Mouse (Mus musculus): ENCODE measurements around the gene Rnf224. TPM values are rescaled to one million over a fixed set of nuclear protein-coding genes. Genes with fewer than 3 reads are reported as not detected.

The Rnf224 gene
- polyA plus RNA-seq, 1 experiment, result not detected

DNA sequence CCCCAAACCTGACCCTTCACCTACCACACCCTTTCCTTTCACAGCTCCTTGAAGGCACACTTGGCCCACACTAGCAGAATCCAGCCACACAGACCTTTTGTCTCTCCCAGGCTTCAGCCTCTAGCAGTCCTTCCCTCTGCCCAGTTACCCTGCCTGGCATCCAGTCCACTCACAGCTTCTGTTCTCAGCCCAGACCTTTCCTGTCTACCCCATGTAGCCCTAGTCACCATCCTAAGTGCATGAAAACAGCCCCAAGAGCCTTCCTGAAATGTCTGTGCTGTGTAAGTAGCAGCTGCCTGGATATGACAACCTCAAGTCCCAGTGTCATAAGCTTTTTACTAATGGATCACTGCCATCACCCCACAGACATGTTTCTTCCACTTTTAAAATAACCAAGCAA, 38.6 kb downstream of the Rnf224 start:
- peak overlapping the region; percentile 47 for H3K27ac ChIP-seq (ENCODE audit: insufficient read depth, low read length)
- H3K36me3 ChIP-seq (ENCODE audit: control insufficient read depth, insufficient read depth, low read length), result peaks cover 24% of the 10 kb centered on the region
- no peak for DNase-seq (ENCODE audit: low read depth in 1 of 2, low spot score in 2 of 2)
- H3K27me3 ChIP-seq (ENCODE audit: control insufficient read depth, insufficient read depth, low read length), result no peaks in the 10 kb centered on the region
- no peak overlapping the region for H3K4me3 ChIP-seq (ENCODE audit: extremely low read depth, insufficient read depth, insufficient read length)
- H3K4me1 ChIP-seq (ENCODE audit: control insufficient read depth, insufficient read depth, insufficient read length), result peaks cover 21% of the 10 kb centered on the region; the same call in 1 of the 2 replicates
- TF ChIP-seq POLR2A (IDR thresholded peaks at IDR 0.05; ENCODE audit: low read depth, low read length) (no peak), CTCF (IDR thresholded peaks at IDR 0.05; ENCODE audit: extremely low read depth, insufficient read depth, insufficient read length, insufficient replicate concordance) (no peak)

DNA sequence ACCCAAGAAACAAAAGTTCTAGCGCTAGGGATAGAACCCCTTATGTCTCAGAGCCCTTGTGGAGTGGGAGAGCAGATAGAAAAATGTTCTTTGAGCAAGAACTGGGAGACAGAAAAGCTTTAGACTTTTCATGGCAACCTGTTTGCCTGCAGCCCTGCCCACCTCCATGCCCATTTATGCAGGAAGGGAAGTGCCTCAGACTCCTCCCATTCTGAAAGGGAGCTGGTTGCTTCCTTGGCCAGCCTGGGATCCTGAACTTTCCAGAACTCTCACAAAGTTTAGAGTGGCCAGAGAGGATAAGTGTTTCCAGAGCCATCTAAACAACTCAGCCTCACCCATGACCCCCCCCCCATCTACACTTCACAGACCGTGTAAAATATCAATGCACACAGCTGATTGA, 39.4 kb downstream of the Rnf224 start:
- WGBS, result 21% methylated on average over 2 of the region's 2 CpGs
- no peak for TF ChIP-seq CTCF (IDR thresholded peaks at IDR 0.05; ENCODE audit: extremely low read depth, insufficient read depth, insufficient read length, insufficient replicate concordance)
- no peak for TF ChIP-seq POLR2A (IDR thresholded peaks at IDR 0.05; ENCODE audit: low read depth, low read length)
- peaks cover 19% of the 10 kb centered on the region for H3K36me3 ChIP-seq (ENCODE audit: control insufficient read depth, insufficient read depth, low read length)

DNA sequence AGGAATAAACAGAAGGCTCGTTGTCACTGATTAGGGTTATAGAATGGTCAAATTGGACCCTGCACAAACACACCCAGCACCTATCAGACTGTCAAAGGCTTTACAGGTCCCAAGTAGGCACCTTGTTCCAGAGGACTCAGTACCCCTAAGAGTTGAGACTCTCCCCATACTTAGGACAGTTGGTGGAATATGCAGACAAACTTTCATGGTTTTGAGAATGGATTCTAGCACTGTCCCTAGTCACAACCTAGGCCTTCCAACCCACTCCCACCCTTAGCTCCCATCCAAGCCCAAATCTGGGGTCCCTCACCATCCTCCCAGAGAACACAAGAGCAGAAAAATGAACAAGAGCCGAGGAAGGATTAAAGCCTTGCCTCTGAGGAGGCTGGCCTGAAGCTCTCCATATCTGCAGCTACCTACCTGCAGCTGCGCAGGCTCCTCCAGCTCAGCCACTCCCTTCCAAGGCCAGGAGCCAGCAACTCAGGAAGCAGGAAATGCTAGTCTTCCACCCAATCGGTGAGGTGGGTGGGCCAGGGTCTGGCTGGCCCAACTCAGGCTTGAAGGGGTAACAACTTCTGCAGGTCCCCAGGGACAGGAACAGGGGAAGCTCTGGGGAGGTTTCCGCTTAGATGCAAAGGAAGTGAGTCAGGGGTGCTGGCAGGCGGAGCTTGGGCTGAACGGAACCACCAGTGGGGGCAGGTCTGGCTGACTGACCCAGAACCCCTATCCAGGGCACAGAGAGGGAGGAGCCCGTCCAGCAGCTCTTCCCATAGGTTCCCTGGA, 40.2 kb downstream of the Rnf224 start, which contains the start of gene Tor4a:
Tor4a (minus strand) TSS at position 715 of the 783 bp plus-strand sequence.
- 2% methylated on average over 8 of the region's 8 CpGs for WGBS
- H3K4me3 ChIP-seq (ENCODE audit: extremely low read depth, insufficient read depth, insufficient read length), result peak within 1 kb of the TSS; percentile 78
- peak; percentile 79 for TF ChIP-seq POLR2A (IDR thresholded peaks at IDR 0.05; ENCODE audit: low read depth, low read length)
- no peak for TF ChIP-seq CTCF (IDR thresholded peaks at IDR 0.05; ENCODE audit: extremely low read depth, insufficient read depth, insufficient read length, insufficient replicate concordance)
- no peaks in the 10 kb centered on the region for H3K27me3 ChIP-seq (ENCODE audit: control insufficient read depth, insufficient read depth, low read length)
- peaks cover 21% of the 10 kb centered on the region; the same call in 1 of the 2 replicates for H3K4me1 ChIP-seq (ENCODE audit: control insufficient read depth, insufficient read depth, insufficient read length)
- peak within 1 kb of the TSS; percentile 98 for H3K27ac ChIP-seq (ENCODE audit: insufficient read depth, low read length)
- peak; percentile 87 to 92 for DNase-seq (ENCODE audit: low read depth in 1 of 2, low spot score in 2 of 2)
- peaks cover 18% of the 10 kb centered on the region for H3K36me3 ChIP-seq (ENCODE audit: control insufficient read depth, insufficient read depth, low read length)

More for the DNA sequence above, 39.4 kb downstream of the Rnf224 start:
- H3K27ac ChIP-seq (ENCODE audit: insufficient read depth, low read length), result peak overlapping the region; percentile 96
- H3K4me3 ChIP-seq (ENCODE audit: extremely low read depth, insufficient read depth, insufficient read length), result no peak overlapping the region; the same call in 1 of the 2 replicates
- no peak for DNase-seq (ENCODE audit: low read depth in 1 of 2, low spot score in 2 of 2)
- H3K27me3 ChIP-seq (ENCODE audit: control insufficient read depth, insufficient read depth, low read length), result no peaks in the 10 kb centered on the region
- H3K4me1 ChIP-seq (ENCODE audit: control insufficient read depth, insufficient read depth, insufficient read length), result peaks cover 21% of the 10 kb centered on the region; the same call in 1 of the 2 replicates

DNA sequence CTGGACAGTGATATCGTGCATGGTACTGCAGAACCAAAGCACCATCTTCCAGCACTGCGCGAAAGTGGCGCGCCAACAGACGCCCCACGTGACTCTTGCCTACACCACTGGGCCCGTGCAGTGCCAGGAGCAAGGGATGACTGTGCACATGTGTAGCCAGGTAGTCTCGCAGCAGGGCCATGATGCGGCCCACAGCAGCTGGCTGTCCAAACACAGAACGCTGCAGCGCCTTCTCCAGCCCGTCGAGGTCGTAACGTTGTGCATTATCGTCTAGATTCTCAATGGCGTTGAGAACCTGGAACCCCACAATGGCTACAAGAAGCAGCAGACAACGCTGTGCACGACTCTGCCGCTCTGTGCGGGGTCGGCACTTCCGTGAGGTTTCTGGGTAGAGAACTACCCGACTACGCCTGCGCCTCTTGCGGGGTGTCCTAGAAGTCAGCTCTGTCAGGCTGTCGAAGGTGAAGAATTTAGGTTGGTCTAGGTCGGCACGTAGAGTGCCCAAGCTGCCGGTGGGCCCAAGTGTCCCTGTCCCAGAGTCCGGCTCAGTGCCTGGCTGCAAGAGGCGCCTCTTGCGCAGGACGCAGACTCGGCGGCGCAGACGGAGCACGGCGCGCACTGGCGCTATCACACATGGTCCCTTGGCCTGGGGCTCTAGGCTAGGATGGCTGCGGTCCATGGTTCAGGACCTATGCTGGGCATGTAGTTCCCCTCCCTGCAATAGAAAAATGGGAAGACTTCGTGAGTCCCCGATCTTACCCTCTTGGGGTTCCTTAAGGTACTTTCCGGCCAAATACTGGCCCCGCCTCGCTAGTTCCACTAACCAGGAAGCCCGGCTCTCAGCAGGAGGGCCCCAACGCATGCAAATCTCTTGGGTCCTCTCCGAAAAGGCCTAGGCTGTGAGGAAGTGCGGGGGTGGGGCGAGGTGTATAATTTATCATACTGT, 41.1 kb downstream of the Rnf224 start:
- Histone ChIP-seq H3K27ac (ENCODE audit: insufficient read depth, low read length) (peak overlapping the region; percentile 98), H3K36me3 (ENCODE audit: control insufficient read depth, insufficient read depth, low read length) (peaks cover 10% of the 10 kb centered on the region), H3K4me3 (ENCODE audit: extremely low read depth, insufficient read depth, insufficient read length) (peak overlapping the region; percentile 78), H3K4me1 (ENCODE audit: control insufficient read depth, insufficient read depth, insufficient read length) (peaks cover 21% of the 10 kb centered on the region; the same call in 1 of the 2 replicates), H3K27me3 (ENCODE audit: control insufficient read depth, insufficient read depth, low read length) (no peaks in the 10 kb centered on the region)
- DNase-seq (ENCODE audit: low read depth in 1 of 2, low spot score in 2 of 2), result peak; percentile 86 to 95
- TF ChIP-seq POLR2A (IDR thresholded peaks at IDR 0.05; ENCODE audit: low read depth, low read length), result no peak; the same call in 1 of the 2 replicates
- no peak for TF ChIP-seq CTCF (IDR thresholded peaks at IDR 0.05; ENCODE audit: extremely low read depth, insufficient read depth, insufficient read length, insufficient replicate concordance)
- 2% methylated on average over 55 of the region's 55 CpGs for WGBS

DNA sequence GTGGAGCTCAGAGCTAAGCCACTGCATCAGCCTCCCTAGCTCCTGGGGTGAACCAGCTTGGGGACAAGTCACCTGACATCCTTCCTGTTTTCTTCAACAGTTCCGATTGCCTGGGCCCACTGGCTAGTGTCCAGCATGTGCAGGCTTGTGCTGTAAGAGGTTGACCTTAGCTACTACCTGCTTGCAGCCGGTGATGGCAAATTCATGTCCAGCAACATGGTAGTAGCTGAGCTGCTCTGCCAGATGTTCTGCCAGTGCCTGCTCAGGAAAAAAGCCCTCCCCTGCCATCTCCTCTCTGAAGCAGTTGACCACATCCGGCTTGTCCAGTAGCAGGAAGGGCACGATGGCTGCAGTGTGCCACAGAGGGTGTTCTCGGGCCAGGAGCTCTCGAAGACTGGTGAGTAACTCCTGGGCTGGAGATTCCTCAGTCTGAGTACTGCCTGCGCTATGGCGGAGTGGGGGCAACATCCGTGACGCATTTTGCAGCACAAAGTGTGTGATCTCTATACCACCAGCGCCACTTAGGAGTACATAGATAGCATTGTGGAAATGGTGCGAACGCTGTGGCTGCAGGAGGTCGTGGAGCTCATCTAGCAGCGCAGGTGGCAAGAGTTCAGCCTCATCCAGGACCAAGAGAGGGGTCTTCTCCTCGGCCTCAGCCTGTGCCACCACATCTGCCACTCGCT, 42.0 kb downstream of the Rnf224 start:
- peak overlapping the region; percentile 78 for H3K4me3 ChIP-seq (ENCODE audit: extremely low read depth, insufficient read depth, insufficient read length)
- peak overlapping the region; percentile 98 for H3K27ac ChIP-seq (ENCODE audit: insufficient read depth, low read length)
- TF ChIP-seq POLR2A (IDR thresholded peaks at IDR 0.05; ENCODE audit: low read depth, low read length) (no peak), CTCF (IDR thresholded peaks at IDR 0.05; ENCODE audit: extremely low read depth, insufficient read depth, insufficient read length, insufficient replicate concordance) (no peak)
- H3K4me1 ChIP-seq (ENCODE audit: control insufficient read depth, insufficient read depth, insufficient read length), result peaks cover 21% of the 10 kb centered on the region; the same call in 1 of the 2 replicates
- DNase-seq (ENCODE audit: low read depth in 1 of 2, low spot score in 2 of 2), result peak in 1 of 2 experiments; percentile 54
- no peaks in the 10 kb centered on the region for H3K27me3 ChIP-seq (ENCODE audit: control insufficient read depth, insufficient read depth, low read length)
- WGBS, result 12% methylated on average over 17 of the region's 17 CpGs
- peaks cover 6% of the 10 kb centered on the region; the same call in 1 of the 2 replicates for H3K36me3 ChIP-seq (ENCODE audit: control insufficient read depth, insufficient read depth, low read length)

DNA sequence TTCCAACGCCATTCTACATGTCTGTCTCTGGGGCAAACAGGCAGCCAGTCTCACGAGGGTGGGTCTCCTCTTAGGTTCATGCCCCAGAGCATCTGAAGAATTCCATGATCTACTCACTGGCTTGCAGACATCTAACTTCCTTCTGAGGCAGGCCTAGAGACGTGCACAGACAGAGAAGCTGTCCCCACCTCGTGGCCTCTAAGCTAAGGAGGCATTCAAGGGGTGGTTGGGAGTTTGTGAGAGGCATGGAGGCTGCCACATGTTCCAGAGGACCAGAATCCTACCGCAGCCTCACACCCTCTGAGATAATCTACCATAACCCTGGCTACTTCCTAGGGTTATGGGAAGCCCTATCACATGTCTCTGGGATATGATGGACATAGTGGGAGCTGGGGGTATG, 42.6 kb downstream of the Rnf224 start:
- Histone ChIP-seq H3K4me1 (ENCODE audit: control insufficient read depth, insufficient read depth, insufficient read length) (peaks cover 21% of the 10 kb centered on the region; the same call in 1 of the 2 replicates), H3K27me3 (ENCODE audit: control insufficient read depth, insufficient read depth, low read length) (no peaks in the 10 kb centered on the region), H3K36me3 (ENCODE audit: control insufficient read depth, insufficient read depth, low read length) (peaks cover 5% of the 10 kb centered on the region; the same call in 1 of the 2 replicates), H3K4me3 (ENCODE audit: extremely low read depth, insufficient read depth, insufficient read length) (peak overlapping the region; percentile 78; the same call in 1 of the 2 replicates), H3K27ac (ENCODE audit: insufficient read depth, low read length) (peak overlapping the region; percentile 98)
- TF ChIP-seq POLR2A (IDR thresholded peaks at IDR 0.05; ENCODE audit: low read depth, low read length) (no peak), CTCF (IDR thresholded peaks at IDR 0.05; ENCODE audit: extremely low read depth, insufficient read depth, insufficient read length, insufficient replicate concordance) (no peak)
- 29% methylated on average over 5 of the region's 5 CpGs for WGBS
- no peak for DNase-seq (ENCODE audit: low read depth in 1 of 2, low spot score in 2 of 2)

Measured in spleen, adult 2 months (tissue).